Mouse (Mus musculus): ENCODE results near the gene Crybg2. TPM values are rescaled to one million over a fixed set of nuclear protein-coding genes. Genes with fewer than 3 reads are reported as not detected.

Gene Crybg2
- polyA plus RNA-seq, 1 experiment from 2014 or later: 6.1 TPM

DNA sequence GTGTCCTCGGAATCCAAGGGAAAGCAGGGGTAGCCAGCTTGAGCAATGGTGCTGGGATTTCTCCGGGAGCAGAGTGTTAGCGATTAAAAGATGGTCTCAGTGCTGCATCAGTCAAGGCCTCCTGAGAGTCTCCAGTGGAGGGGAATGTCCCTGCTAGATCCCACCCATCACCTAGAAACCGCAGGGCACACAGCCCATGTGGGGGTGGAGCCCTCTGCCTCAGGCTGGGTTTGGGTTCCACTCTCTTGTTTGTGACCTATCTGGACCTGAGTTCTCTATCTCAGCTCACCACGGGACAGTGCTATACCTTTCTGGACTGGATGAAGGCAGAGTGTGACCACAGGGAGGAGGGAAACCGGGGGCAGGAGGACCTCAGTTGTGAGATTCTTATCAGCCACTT is 1.7 kb upstream of the Crybg2 start:
- no peak for ATAC-seq (ENCODE audit: insufficient number of reproducible peaks, insufficient read depth, low FRiP score, low TSS enrichment, low read depth)
- WGBS: 80% methylated on average over 6 of the region's 6 CpGs
- Histone ChIP-seq H3K4me1 (replicated peaks) (no peaks in the 10 kb centered on the region; the same call in 1 of the 2 replicates), H3K27ac (no peak overlapping the region), H3K9ac (replicated peaks) (no peak overlapping the region), H3K4me3 (replicated peaks) (no peak overlapping the region), H3K36me3 (no peaks in the 10 kb centered on the region), H3K4me2 (no peak overlapping the region), H3K27me3 (peaks cover 42% of the 10 kb centered on the region), H3K9me3 (no peaks in the 10 kb centered on the region)

DNA sequence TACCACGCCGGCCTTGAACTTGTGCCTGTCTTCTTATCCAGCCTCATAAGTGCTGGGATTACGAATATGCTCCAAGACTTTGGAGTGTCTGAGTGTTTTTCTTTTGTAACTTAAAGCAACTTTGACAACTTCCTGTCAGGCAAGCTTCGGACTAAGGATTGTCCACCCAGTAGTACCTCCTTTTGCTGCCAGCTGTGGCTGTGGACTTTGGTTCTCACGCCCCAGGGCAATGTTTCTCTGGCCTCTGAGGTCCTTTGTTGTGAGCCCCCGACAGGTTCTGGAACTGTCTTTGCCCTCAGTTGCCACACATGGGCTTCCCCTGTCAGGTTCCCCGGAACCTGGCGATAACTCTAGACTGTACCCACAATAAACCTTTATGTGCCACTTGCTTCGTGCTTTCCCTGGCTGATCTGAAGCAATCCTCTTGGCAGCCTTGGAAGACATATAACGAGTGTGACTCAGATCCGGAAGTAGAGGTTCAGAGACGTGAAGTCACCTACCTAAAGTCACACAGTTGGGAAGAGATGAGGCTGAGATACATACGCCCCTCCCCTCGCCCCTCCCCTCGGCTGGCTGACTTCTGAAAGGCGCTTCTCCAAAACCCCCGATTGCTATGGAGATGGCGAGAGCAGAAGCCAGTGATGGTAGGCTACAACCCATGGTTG is 683 bp downstream of the Crybg2 start:
- Histone ChIP-seq H3K27ac (no peak overlapping the region), H3K9ac (replicated peaks) (no peak overlapping the region), H3K4me3 (replicated peaks) (no peak overlapping the region), H3K9me3 (no peaks in the 10 kb centered on the region), H3K27me3 (peaks cover 61% of the 10 kb centered on the region), H3K4me1 (replicated peaks) (peaks cover 4% of the 10 kb centered on the region), H3K36me3 (no peaks in the 10 kb centered on the region), H3K4me2 (no peak overlapping the region)
- no peak for ATAC-seq (ENCODE audit: insufficient number of reproducible peaks, insufficient read depth, low FRiP score, low TSS enrichment, low read depth)
- 55% methylated on average over 18 of the region's 18 CpGs for WGBS

DNA sequence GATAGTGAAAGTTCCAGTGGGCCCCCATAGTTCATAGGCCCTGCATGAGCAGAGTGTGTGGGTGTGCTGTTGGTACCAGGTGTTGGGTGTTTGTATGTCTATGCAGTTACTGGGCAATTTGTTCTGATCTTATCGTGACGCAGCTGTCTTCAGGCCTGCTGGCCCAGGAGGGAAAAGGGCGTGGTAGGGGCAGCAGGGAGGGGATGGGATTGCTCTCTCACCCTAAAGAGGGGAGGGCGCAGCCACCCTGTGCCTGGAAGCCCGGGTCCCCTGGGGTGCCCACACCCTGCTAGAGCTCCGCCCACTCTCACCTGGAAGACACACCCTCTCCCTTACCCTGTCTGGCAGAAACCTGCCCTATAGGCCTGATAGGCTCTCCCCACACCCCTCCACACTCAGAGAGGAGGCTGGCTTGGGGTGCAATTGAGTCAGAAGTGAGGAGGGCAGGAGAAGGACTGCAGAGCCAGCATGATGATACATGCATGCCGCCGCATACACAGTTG is 1.4 kb downstream of the Crybg2 start:
- no peaks in the 10 kb centered on the region for H3K36me3 ChIP-seq
- no peak overlapping the region for H3K4me3 ChIP-seq (replicated peaks)
- 0 out of 2 replicates have a peak, but pooled peaks have one; percentile 22 for ATAC-seq (ENCODE audit: insufficient number of reproducible peaks, insufficient read depth, low FRiP score, low TSS enrichment, low read depth)
- no peak overlapping the region for H3K9ac ChIP-seq (replicated peaks)
- no peak overlapping the region for H3K4me2 ChIP-seq
- no peak overlapping the region for H3K27ac ChIP-seq
- peaks cover 68% of the 10 kb centered on the region for H3K27me3 ChIP-seq
- WGBS: 36% methylated on average over 8 of the region's 8 CpGs
- H3K9me3 ChIP-seq: no peaks in the 10 kb centered on the region
- peaks cover 4% of the 10 kb centered on the region for H3K4me1 ChIP-seq (replicated peaks)

DNA sequence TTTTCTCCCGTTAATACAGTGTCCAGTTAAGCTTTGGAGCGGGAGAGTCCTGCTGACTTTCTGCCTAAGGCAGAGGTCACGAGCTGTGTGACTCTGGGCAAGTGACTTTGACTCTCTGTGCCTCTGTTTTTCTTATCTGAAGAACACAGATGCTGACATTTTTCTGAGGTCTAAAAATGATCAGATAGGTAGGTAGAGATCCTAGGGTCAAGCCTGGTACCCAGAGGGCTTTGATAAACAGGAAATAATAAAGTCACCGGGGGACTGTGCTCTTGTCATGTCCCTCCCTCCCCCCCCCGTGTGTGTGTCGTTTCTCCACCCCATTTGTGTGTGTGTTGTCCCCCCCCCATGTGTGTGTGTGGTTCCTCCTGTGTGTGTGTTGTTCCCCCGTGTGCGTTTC is 1.9 kb downstream of the Crybg2 start:
- Histone ChIP-seq H3K27me3 (peaks cover 73% of the 10 kb centered on the region), H3K4me1 (replicated peaks) (peaks cover 4% of the 10 kb centered on the region), H3K9ac (replicated peaks) (no peak overlapping the region), H3K27ac (no peak overlapping the region), H3K9me3 (no peaks in the 10 kb centered on the region), H3K4me3 (replicated peaks) (no peak overlapping the region), H3K4me2 (no peak overlapping the region), H3K36me3 (no peaks in the 10 kb centered on the region)
- no peak for ATAC-seq (ENCODE audit: insufficient number of reproducible peaks, insufficient read depth, low FRiP score, low TSS enrichment, low read depth)
- 66% methylated on average over 8 of the region's 8 CpGs for WGBS

DNA sequence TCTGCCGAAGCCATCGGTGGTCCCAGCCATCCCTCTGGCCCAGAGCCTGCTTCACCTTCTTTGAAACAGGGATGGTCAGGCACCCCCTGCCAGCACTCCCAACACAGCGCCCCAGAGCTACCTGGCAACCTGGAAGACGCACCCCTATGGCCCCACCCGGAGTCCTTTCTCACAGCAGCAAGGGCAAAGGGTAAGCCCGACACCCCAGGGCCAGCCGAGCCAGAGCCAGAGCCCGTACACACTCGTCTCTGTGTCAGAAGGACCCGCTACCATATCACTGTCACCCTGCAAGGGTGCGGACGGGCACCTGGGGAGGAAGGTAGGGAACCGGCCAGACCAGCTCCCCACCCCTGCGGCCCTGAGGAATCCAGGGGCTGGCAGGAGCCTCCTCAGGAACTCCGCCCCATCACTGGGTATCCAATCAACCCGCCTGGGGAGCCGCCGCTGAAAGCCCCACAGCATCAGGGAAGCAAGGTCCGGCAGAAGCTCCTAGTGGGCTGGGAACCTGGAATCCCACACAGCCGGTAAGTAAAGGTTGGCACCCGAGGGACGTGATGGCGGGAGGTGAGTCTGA is 4.9 kb downstream of the Crybg2 start:
- peaks cover 64% of the 10 kb centered on the region for H3K27me3 ChIP-seq
- H3K36me3 ChIP-seq: no peaks in the 10 kb centered on the region
- no peak overlapping the region for H3K27ac ChIP-seq
- ATAC-seq (ENCODE audit: insufficient number of reproducible peaks, insufficient read depth, low FRiP score, low TSS enrichment, low read depth): no peak
- no peaks in the 10 kb centered on the region for H3K9me3 ChIP-seq
- H3K4me2 ChIP-seq: peak overlapping the region; percentile 6; the same call in 1 of the 2 replicates
- H3K9ac ChIP-seq (replicated peaks): no peak overlapping the region
- peaks cover 4% of the 10 kb centered on the region; the same call in 1 of the 2 replicates for H3K4me1 ChIP-seq (replicated peaks)
- H3K4me3 ChIP-seq (replicated peaks): no peak overlapping the region
- WGBS: 14% methylated on average over 23 of the region's 23 CpGs

DNA sequence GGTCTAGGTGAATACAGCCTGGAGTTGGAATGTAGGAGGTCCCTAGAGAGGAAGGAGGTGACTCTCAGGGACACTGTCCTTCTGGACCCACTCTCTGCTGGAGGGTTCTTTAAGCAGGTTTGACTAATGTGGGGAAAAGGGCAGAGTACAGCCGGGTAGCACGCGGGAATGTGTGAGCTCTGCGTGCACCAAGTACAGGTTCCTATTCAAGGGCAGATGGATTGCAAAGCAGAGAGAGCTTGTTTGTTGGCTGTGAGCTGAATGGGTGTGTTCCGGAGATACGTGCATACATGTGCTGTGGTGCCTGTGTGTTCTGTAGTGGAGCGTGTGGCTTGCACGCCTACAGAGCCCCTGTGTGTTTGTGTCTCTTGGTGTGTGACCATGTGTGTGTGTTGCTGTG is 6.8 kb downstream of the Crybg2 start:
- no peak for ATAC-seq (ENCODE audit: insufficient number of reproducible peaks, insufficient read depth, low FRiP score, low TSS enrichment, low read depth)
- Histone ChIP-seq H3K4me2 (no peak overlapping the region), H3K4me3 (replicated peaks) (no peak overlapping the region), H3K36me3 (no peaks in the 10 kb centered on the region), H3K27ac (no peak overlapping the region), H3K9ac (replicated peaks) (no peak overlapping the region), H3K4me1 (replicated peaks) (peaks cover 4% of the 10 kb centered on the region; the same call in 1 of the 2 replicates), H3K9me3 (no peaks in the 10 kb centered on the region), H3K27me3 (peaks cover 46% of the 10 kb centered on the region)
- 89% methylated on average over 8 of the region's 8 CpGs for WGBS

DNA sequence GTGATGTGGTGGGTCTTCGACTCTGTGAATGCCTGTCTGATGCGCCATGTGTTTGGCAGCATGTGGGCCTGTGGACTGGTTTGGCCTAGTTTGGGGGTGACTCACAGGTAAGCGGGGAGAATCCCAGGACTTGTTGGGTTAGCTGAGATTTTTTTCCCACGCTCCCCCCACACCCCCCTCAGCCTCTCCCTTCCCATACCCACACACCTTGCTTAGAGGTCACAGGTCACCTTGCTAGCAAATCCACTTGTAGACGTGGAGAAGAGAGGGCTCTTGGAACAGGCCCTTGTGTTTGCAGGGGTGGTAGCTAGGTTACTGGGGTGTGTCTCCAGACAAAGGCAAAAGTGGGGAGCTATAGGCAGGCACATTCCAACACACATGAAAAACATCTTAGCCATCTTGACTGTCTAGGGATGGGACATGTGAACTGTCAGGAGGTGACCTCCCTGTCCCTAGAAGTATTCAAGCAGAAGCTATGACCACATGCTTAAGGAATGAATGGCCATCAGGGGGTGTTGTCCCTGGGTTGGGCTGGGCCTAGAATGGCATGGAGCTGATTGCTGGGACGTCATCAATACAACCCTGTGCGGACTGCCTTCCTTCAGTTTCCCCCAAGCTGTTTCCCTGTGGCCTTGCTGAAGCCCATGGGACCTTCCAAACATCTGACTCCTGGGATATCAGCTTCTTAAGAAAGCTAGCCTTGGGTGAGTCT is 7.4 kb downstream of the Crybg2 start:
- no peak for ATAC-seq (ENCODE audit: insufficient number of reproducible peaks, insufficient read depth, low FRiP score, low TSS enrichment, low read depth)
- Histone ChIP-seq H3K27me3 (peaks cover 41% of the 10 kb centered on the region), H3K4me1 (replicated peaks) (peaks cover 4% of the 10 kb centered on the region; the same call in 1 of the 2 replicates), H3K4me3 (replicated peaks) (no peak overlapping the region), H3K36me3 (no peaks in the 10 kb centered on the region), H3K27ac (no peak overlapping the region), H3K9ac (replicated peaks) (no peak overlapping the region), H3K4me2 (no peak overlapping the region), H3K9me3 (no peaks in the 10 kb centered on the region)
- 77% methylated on average over 7 of the region's 7 CpGs for WGBS

DNA sequence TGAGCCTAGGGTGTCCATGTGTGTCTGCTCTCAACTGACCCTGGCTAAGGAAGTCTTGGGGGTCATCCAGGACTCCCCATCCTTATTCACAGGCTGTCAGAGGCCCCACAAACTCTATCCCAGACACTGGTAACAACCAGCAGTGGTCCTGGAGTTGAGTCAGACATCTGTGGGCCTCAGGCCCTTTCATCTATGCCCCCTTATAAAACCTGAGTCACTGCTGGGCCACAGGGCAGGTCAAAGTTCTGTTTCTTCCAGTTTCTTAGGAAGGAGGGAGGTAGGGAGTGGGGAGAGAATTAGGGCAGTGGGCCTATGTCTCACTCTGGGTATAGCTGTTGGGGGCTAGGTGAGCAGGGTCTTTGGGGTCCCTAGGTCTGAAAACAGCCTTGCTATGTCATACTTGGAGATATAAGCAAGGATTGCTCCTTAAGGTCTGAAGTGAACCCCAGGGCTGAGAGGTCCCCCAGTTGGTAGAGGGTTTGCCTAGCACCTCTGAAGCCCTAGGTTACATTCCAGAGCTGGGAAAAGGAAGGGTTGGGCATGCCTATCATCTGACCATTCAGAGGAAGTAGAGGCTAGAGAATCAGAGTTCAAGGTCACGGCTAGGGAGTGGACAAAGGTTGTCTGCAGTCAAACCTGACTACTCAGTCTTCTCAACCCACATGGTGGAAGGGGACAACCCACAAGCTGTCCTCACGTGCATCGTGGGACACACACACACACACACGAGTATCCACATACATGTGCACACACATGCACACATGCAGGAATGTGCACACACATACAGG is 8.4 kb downstream of the Crybg2 start:
- no peak for ATAC-seq (ENCODE audit: insufficient number of reproducible peaks, insufficient read depth, low FRiP score, low TSS enrichment, low read depth)
- Histone ChIP-seq H3K9me3 (no peaks in the 10 kb centered on the region), H3K4me2 (no peak overlapping the region), H3K4me1 (replicated peaks) (peaks cover 4% of the 10 kb centered on the region; the same call in 1 of the 2 replicates), H3K36me3 (no peaks in the 10 kb centered on the region), H3K4me3 (replicated peaks) (no peak overlapping the region), H3K27ac (no peak overlapping the region), H3K27me3 (peaks cover 38% of the 10 kb centered on the region), H3K9ac (replicated peaks) (no peak overlapping the region)
- 81% methylated on average over 4 of the region's 4 CpGs for WGBS

DNA sequence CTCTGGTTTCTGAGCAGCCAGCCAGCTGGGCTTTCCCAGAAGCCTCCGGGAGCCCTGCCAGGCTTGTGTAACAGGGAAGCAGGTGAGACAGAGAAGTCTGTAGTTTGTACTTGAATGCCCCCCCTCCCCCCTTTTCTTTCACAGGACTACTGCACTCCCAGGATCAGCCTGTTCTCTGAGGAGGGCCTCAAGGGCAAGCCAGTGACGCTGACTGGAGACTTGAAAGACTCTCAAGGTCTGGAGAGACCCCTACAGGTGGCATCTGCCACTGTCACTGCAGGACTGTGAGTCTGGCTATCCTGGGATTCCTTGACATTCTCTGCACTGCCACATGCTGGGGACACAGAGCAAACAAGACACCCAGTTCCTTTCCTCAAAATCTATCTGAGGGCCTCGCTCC is 18.1 kb downstream of the Crybg2 start:
- no peak overlapping the region for H3K27ac ChIP-seq
- ATAC-seq (ENCODE audit: insufficient number of reproducible peaks, insufficient read depth, low FRiP score, low TSS enrichment, low read depth): no peak
- H3K9me3 ChIP-seq: no peaks in the 10 kb centered on the region
- H3K4me1 ChIP-seq (replicated peaks): peaks cover 12% of the 10 kb centered on the region
- peaks cover 27% of the 10 kb centered on the region for H3K27me3 ChIP-seq
- no peak overlapping the region for H3K9ac ChIP-seq (replicated peaks)
- 17% methylated on average over 3 of the region's 3 CpGs for WGBS
- no peak overlapping the region for H3K4me3 ChIP-seq (replicated peaks)
- no peaks in the 10 kb centered on the region for H3K36me3 ChIP-seq
- no peak overlapping the region for H3K4me2 ChIP-seq

DNA sequence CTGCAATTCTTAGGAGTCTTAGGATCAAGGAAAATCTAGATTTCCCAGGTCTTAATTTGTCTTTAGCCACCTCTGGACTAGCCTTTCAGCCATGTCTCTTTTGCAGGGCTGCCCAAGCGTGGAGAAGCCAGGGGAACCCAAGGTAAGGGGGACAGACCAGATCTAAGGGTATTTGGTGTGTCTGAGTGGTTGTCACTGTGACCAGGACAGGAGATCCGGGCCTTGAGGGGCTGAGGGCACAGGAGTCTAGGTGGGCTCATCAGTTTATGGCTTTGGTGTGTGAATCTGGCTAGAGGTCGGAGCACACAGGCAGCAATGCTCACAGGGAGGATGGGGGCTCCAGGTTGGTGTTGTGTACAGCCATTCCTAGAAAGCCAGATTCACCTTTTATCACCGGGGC is 20.1 kb downstream of the Crybg2 start:
- H3K4me3 ChIP-seq (replicated peaks): no peak overlapping the region
- WGBS: 69% methylated on average over 4 of the region's 4 CpGs
- ATAC-seq (ENCODE audit: insufficient number of reproducible peaks, insufficient read depth, low FRiP score, low TSS enrichment, low read depth): no peak
- H3K36me3 ChIP-seq: no peaks in the 10 kb centered on the region
- peaks cover 12% of the 10 kb centered on the region for H3K4me1 ChIP-seq (replicated peaks)
- H3K9ac ChIP-seq (replicated peaks): no peak overlapping the region
- H3K27ac ChIP-seq: no peak overlapping the region
- H3K4me2 ChIP-seq: no peak overlapping the region; the same call in 1 of the 2 replicates
- H3K27me3 ChIP-seq: peaks cover 27% of the 10 kb centered on the region
- no peaks in the 10 kb centered on the region for H3K9me3 ChIP-seq

Measured in limb, embryonic 12.5 days (tissue).